Mouse (Mus musculus) layer of hippocampus, postnatal 36 days (tissue): Measurements from ENCODE around the gene Atxn1l. TPM values are rescaled to one million over a fixed set of nuclear protein-coding genes. Genes with fewer than 3 reads are reported as not detected.

ENCODE experiments used
- total RNA-seq, 2 experiments: library from RNA; stranded (reverse); gene quantifications; 2 replicates each; pipeline ENCODE4 v1.2.3; 2021

Gene Atxn1l
- total RNA-seq, 2 experiments from 2014 or later, result 37.4 to 40.3 TPM

Other genes starting within 250 kb of the Atxn1l start
- under 1 TPM in 1 of 2 experiments, not detected in 1; 0.10 TPM for gene Pmfbp1, start 243.7 kb downstream of the Atxn1l start, total RNA-seq
- 10 to 100 TPM; 24.8 to 27.4 TPM for gene Dhx38, start 171.9 kb downstream of the Atxn1l start, total RNA-seq
- 10 to 100 TPM; 12.9 to 15.3 TPM for gene Txnl4b, start 171.8 kb downstream of the Atxn1l start, total RNA-seq
- not detected for gene Hp, start 158.6 kb downstream of the Atxn1l start, total RNA-seq
- 10 to 100 TPM; 23.9 to 24.2 TPM for gene Dhodh, start 129.1 kb downstream of the Atxn1l start, total RNA-seq
- gene Pkd1l3, start 123.2 kb downstream of the Atxn1l start, total RNA-seq, result 1 to 10 TPM; 2.5 to 3.9 TPM
- 10 to 100 TPM; 93.2 to 94.0 TPM for gene Ist1, start 44.5 kb downstream of the Atxn1l start, total RNA-seq
- 10 to 100 TPM; 44.6 to 46.8 TPM for gene Zfp821, start 32.2 kb downstream of the Atxn1l start, total RNA-seq
- 10 to 100 TPM; 80.1 to 94.6 TPM for gene Ap1g1, start 40.8 kb upstream of the Atxn1l start, total RNA-seq
- 10 to 100 TPM; 25.0 to 31.4 TPM for gene Phlpp2, start 130.8 kb upstream of the Atxn1l start, total RNA-seq
- gene Marveld3, start 224.5 kb upstream of the Atxn1l start, total RNA-seq, result not detected